Mouse (Mus musculus) left cerebral cortex, postnatal 14 days (tissue): ENCODE results near the gene Gm10563. TPM values are rescaled to one million over a fixed set of nuclear protein-coding genes. Genes with fewer than 3 reads are reported as not detected.

Source experiments
- DNase-seq, 2 experiments: peaks; one replicate each; pipeline ENCODE4 v3.0.0; 2021 to 2022; ENCODE audit warnings: low spot score in 2 of 2, mixed read lengths in 1 of 2
- intact Hi-C: fragments of 180-260 bp; cut with DNase I; formaldehyde crosslinking; loops from one replicate; pipeline ENCODE4 v1.15.1; 2025
- total RNA-seq, 2 experiments: library from RNA; stranded (reverse); gene quantifications; 2 replicates each; pipeline ENCODE4 v1.2.3; 2021

The Gm10563 gene
- total RNA-seq, 2 experiments from 2014 or later: not detected

DNA sequence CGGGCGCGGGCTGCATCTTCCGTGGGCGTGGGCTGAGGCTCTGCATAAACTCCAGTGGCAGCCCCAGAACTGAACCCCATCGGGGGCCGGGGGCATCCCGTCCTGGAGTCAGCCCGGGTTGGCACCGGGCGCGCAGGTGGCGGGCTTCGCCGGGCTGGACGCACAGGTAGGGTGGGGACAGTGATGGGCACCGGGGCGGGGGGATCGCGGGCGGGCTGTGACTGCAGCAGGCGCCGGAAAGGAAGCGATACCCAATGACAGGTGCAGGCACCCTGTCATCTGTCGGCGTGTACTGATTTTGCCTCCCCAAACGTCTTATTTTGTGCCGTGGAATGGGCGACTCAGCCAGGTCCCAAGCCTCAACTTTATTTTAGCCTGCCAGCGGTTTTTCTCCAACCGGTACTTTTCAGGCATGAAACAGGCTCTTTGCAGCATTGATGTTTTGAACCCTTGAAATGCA lies 43.2 kb downstream of the Gm10563 start:
- intact Hi-C loops: no loop called here
- no peak for DNase-seq

DNA sequence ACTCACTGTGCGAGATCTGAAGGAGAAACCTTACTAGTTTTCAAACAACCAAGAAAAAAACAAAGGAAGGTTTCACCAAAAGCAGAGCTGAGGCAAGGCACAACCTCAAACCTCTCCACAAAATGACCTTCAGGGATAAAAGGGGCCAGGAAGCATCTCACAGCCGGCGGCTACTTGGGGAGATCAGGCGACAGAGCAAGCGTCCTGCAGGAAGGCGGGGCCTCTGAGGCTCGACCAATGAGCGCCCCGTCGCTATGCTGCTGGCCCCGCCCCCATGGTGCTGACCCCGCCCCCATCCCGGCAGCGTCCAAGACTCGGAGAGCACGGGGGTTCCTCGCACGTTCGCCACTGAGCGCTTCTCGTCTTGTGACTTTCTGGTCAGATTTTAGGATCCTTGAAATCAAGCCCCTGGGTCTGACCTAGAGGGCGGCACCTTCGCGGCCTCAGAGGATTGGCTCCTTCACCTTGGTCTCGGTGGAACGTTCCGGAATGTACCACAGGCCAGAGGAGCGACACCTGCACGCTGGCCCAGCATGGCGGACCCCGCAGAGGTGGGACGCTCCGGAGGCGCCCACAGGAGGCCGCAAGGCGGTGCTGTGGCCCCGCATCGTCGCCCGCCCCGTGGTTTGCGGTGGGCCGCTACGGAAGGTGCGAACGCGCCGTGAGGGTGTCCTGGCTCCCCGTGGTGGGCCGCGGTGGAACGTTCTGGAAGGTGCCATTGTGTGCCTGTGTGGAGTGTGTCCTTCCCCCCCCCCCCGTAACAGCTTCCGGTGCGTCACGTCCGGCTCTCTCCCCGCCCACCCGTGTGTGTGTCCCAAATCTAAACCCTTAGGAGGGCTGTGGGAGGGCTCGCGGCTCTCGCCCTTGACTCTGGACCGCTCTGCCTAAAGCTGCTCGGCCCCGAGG lies 43.9 kb downstream of the Gm10563 start, which contains the start of gene Slc35e2:
Gene Slc35e2, plus strand, starts transcription at position 326 of the 906 bp plus-strand sequence.
- intact Hi-C loops: no loop called here
- DNase-seq: peak; percentile 92 to 93

DNA sequence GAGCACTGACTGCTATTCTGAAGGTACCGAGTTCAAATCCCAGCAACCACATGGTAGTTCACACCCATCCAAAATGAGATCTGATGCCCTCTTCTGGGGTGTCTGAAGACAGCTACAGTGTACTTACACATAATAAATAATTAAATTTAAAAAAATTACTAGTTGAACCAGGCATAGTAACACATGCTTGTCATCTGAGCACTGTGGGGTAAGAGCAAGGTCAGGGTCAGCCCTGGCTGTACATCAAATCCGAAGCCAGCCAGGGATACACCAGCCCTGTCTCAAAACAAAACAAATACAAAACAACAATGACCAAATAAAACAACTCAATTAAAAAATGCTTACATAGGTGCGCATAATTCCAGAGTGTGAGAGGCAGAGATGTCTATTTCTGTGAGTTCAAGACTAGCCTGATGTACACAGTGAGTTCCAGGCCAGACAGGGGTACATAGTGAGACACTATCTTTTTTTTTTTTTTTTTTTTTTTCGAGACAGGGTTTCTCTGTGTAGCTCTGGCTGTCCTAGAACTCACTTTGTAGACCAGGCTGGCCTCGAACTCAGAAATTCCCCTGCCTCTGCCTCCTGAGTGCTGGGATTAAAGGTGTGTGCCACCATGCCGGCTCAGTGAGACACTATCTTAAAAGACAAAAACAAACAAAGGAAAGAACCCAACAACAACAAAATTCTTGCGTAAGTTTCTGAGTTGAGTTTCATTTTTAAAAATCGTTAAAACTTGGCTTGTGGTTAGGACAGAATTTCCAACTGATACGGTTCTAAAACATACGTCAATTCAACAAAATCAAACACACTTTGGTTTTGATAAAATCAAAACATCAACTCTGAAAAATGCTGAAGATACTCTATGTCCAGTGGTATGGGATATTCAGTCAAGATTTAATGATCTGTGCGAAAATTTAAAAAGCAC lies 45.0 kb downstream of the Gm10563 start:
- DNase-seq: no peak
- intact Hi-C loops: no loop called here

DNA sequence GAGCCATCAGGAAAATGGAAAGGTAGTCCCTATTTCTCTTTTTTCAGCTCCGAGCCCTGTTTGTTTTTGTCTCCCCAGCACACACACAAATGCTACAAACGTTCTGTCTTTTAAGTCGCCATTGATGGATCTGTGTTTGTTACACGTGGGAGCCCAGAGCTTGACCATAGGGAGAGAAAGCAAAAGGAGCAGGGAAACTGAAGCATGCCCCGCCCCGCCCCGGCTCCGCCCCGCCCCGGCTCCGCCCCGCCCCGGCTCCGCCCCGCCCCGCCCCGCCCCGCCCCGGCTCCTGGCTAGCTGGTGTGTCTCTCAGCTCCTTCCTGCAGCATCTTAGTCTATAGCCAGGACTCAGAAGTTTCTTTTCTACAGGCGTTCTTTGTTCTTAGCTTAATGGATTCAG lies 46.7 kb downstream of the Gm10563 start:
- no peak for DNase-seq
- intact Hi-C loops: no loop called here

- intact Hi-C loops: no loop called here
- DNase-seq: no peak
Measured at GRCm38 (mm10) chr4:155596606-155597005, 48.6 kb downstream of the Gm10563 start.

GRCm38 (mm10) chr4:155595777-155596176 lies 49.4 kb downstream of the Gm10563 start:
- DNase-seq: no peak
- intact Hi-C loops: no loop called here

- intact Hi-C loops: no loop called here
- no peak for DNase-seq
Measured at GRCm38 (mm10) chr4:155593780-155594179, 51.4 kb downstream of the Gm10563 start.

DNA sequence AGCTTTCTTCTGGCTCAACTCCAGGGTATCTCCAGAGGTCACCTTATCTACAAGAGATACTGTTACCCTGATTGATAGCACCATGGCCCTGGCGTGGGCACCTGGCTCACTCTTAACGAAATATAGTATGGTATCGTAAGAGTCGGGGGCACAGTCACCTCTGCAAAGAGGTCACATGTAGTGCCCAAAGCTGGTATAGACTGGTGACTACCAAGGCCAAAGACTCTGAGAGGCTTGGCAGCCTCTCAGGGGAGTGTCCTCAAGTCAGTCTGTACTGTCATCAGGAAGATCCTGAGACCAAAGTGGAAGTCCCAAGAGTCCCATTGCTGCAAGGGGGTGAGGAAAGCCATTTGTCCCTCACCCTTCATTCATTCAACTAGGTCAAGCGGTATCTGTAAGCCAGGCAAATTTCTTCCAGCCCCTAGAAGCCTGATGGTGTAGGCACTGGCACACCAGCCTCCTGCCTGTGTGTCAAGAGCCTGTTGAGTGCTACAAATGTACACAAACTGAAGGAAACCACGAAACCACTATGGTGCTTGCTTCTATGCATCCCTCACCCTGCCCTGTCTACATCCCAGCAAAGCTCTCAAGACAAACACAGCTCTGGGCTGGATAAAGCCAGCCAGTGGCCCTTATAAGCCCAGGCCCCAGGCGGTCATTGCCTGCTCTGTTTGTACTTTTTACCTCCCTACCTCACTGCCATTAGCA lies 54.0 kb downstream of the Gm10563 start:
- no peak for DNase-seq
- intact Hi-C loops: no loop called here

DNA sequence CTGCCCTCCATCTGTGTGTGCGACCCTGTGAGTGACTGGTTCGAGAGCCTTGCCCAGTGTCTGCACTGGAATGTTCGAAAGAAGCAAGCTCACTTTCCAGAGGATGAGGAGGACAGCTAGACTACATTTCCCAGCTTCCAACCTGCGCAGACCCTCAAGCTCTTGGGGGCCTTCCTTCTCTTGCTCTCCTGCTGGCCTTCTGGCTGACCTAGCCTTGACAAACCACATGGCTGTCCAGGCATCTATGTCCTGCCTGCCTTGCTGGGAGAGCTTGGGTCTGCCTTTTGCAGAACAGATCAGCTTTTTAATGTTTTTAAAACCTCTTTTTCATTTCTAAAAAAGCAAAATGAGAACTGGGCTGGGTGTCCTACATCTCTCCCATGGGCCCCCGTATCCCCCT lies 55.9 kb downstream of the Gm10563 start:
- intact Hi-C loops: no loop called here
- DNase-seq: no peak

GRCm38 (mm10) chr4:155582279-155582905 lies 62.8 kb downstream of the Gm10563 start:
- intact Hi-C loops: loop anchor here (5.0 kb wide), 1 partner anchor 215 kb away; no protein-coding TSS in a partner anchor

DNA sequence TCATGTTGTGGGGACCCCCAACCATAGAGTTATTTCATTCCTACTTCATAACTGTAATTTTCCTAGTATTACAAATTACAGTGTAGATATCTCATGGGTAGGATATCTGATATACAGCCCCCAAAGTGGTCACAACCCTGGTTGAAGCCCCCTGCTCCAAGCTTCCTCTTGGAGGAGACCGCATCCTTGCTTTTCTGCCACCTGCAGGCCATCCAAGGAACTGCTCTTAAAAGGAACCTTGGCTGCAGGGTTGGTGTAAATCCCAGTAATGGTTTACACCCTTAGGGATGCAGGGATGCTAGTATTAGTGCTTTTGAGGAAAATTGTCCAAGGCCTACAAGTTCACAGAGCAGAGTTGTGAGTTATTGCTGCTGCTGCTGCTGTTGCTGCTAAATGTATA lies 64.8 kb downstream of the Gm10563 start:
- DNase-seq: peak; percentile 51 to 69
- intact Hi-C loops: loop anchor here (5.0 kb wide), 1 partner anchor 213 kb away; no protein-coding TSS in a partner anchor

More at GRCm38 (mm10) chr4:155582279-155582905, 62.8 kb downstream of the Gm10563 start:
- DNase-seq: no peak

DNA sequence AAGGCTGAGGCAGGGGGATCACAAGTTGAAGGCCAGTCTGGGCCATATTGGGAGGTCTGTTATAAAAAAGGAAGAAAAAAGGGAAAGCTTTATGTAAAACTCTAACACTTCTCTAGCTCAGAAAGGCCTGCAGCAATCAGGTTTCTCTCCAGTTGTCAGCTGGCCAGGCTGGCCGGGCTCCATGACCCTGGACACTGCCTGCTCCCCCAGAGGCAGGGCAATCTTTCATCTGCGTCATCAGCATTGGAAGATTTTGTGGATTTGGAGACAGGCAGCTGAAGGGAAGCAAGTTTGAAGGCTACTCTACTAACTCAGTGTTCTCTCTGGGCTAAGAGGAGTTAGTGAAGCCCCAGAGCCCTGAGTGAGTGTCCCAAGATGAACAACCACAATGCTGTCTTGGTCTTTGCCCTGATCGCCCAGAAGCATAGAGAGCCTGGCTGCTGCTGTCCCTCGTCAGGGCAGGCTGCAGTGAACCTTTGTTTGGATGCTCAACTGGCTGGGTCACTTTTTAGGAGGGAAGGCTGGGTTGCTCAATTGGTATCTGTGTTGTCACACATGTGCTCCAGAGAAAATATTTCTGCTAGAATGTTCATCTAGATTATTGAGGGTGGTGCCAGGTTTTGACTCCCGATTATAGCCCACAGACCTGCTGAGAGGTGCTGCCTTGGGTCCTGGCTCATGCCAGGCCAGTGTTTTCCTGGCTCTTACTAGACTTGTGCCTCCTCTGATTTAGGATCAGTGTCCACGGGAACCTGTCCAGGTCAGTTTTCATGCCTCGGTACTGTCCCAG lies 66.7 kb downstream of the Gm10563 start:
- intact Hi-C loops: no loop called here
- no peak for DNase-seq

- DNase-seq: no peak
- intact Hi-C loops: no loop called here
Measured at GRCm38 (mm10) chr4:155577741-155578140, 67.5 kb downstream of the Gm10563 start.

DNA sequence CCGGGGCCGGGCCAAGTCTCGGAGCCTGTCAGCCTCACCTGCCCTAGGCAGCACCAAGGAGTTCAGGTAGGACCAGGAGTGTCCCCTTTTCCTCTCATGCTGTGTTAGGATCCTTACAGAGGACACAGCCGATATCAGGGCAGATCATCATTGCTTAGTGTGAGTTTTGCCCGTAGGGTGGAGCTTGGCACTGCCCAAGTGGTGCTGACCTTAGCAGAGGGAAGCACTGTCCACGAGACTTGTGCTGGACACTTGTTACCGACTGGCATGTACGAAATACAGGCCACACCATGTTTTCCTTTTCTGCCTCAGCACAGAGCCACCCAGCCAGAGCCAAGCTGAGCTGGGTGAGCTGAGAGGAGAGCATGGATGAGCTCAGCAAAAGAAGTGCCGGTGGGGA lies 68.1 kb downstream of the Gm10563 start:
- intact Hi-C loops: no loop called here
- DNase-seq: no peak

GRCm38 (mm10) chr4:155575521-155575920 lies 69.7 kb downstream of the Gm10563 start:
- intact Hi-C loops: no loop called here
- DNase-seq: no peak

DNA sequence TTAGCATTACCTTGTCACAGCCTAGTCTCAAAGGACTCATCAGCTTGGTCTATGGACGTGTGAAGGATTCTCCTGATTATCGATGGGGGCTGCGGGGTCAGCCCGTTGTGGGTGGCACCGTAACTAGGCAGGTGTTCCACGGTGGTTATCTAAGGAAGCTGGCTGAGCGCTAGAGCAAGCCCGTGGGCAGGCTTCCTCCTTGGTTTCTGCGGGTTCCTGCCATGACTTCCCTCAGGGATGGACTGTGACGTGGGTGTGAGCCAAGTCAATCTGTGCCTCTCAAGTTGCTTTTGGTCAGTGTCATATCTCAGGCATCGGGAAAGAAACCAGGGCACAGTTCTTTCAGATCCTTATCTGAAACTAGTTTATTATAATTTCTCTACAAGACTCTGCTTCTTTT lies 70.3 kb downstream of the Gm10563 start:
- no peak for DNase-seq
- intact Hi-C loops: no loop called here

DNA sequence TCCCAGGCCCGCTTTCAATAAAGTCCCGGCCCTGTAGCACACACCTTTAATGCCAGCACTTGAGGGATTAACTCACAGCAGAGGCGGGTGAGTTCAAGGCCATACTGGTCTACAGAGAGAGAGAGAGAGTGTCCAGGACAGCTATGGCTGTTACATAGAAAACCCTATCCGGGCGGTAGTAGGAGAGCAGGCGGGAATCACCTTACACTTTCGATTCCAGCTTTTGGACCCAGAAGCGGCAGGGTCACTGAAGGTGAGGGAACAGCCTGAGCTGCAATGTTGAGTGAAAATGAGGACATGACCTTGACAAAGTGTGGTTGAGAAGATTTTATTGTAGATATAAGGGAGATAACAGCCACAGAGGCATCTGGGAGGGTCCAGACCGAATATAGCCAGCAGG lies 71.3 kb downstream of the Gm10563 start:
- intact Hi-C loops: no loop called here
- no peak for DNase-seq

- DNase-seq: no peak
Measured at GRCm38 (mm10) chr4:155573155-155573554, 72.1 kb downstream of the Gm10563 start.

More at GRCm38 (mm10) chr4:155573155-155573554, 72.1 kb downstream of the Gm10563 start:
- intact Hi-C loops: no loop called here
